Mouse (Mus musculus) liver, embryonic 14.5 days (tissue): ENCODE results near the gene Snrnp25.
A peak's percentile ranks its signal among the peaks of the same experiment; 100 is the strongest.

Source experiments
- CTCF ChIP-seq: IDR thresholded peaks from 2 replicates; pipeline ENCODE4 v1.5.1; 2016; ENCODE audit warnings: antibody characterized with exemption, low read depth, control low read depth
- EP300 ChIP-seq: IDR thresholded peaks from 2 replicates; pipeline ENCODE4 v1.6.1; 2016; ENCODE audit warnings: antibody characterized with exemption, low read depth

DNA sequence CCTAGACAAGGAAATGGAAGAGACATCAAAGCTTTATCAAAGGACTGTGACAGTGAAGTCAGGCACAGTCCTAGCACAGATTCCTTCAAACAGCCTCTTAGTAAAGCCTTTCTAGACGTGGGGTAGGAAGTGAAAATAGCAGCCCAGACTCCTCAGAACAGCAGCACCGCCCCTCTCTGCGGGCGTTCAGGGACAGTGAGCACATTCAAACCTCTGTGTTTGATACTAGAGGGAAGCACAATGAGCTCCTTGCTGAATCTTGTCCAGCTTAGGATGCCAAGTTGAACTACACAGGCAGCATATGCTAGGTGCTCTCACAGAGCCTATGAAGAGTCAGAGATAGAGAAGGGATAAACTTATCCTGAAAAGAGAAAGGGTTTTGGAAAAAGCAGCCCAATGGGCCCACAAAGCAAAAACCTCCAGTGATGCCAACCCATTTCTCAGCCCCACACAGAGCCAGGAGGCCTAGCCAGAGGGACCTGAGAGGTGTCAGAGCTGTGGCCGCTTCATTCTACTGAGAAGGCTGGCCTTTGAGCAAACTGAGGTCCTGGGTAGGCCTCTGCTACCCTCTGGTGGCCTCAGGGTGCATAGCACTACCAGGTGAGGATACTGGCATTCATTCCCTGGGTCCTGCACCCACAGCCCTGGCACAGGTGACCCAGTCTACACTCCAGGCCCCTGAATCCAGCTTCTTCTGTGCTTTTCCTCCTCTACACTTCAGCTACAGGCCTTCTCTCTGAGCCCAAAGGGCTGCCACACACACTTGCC is 33.1 kb downstream of the Snrnp25 start:
- TF ChIP-seq EP300 (no peak; the same call in 1 of the 2 replicates), CTCF (peak; percentile 100)
